Mouse (Mus musculus) cortical plate, adult 2 months (tissue): ENCODE measurements at regions not wholly inside any gene's neighbourhood (a gene's known extent, or its start where the extent isn't known, plus 50 kb on each side); places are given as distances from the start of the nearest gene placed in this dataset.

Experiments
- H3K27ac ChIP-seq: fragments of 200-500 bp; 2 replicates; pipeline ENCODE4 v1.5.1; 2012; ENCODE audit warnings: low read length, control low read depth, inconsistent platforms; ENCODE audit not compliant: insufficient read depth
- H3K4me1 ChIP-seq: fragments of 200-500 bp; 2 replicates; pipeline ENCODE4 v1.6.1; 2011; ENCODE audit warnings: low read length; ENCODE audit not compliant: control insufficient read depth, insufficient read depth
- H3K4me3 ChIP-seq: fragments of 200-500 bp; 2 replicates; pipeline ENCODE4 v1.5.1; 2011; ENCODE audit warnings: mild to moderate bottlenecking, low read length, control low read depth; ENCODE audit not compliant: insufficient read depth
- CTCF ChIP-seq: fragments of 200-500 bp; IDR thresholded peaks from 2 replicates; pipeline ENCODE4 v1.5.1; 2011; ENCODE audit warnings: mild to moderate bottlenecking, control low read depth, low read length; ENCODE audit not compliant: insufficient read depth; ENCODE audit errors: extremely low read depth
- POLR2A ChIP-seq: fragments of 200-500 bp; IDR thresholded peaks from 2 replicates; pipeline ENCODE4 v1.6.1; 2011; ENCODE audit warnings: mild to moderate bottlenecking, low read length, control low read depth; ENCODE audit not compliant: insufficient read depth; ENCODE audit errors: extremely low read depth

GRCm38 (mm10) chr10:97079575-97079974 is 399.8 kb upstream of the Dcn start:
- H3K27ac ChIP-seq = no peak overlapping the region
- TF ChIP-seq POLR2A (no peak), CTCF (no peak)
- no peak overlapping the region for H3K4me3 ChIP-seq
- no peaks in the 10 kb centered on the region for H3K4me1 ChIP-seq

- H3K27ac ChIP-seq = no peak overlapping the region
- TF ChIP-seq POLR2A (no peak), CTCF (no peak)
- H3K4me1 ChIP-seq = no peaks in the 10 kb centered on the region
- no peak overlapping the region for H3K4me3 ChIP-seq
Measured at GRCm38 (mm10) chr10:97087286-97087685, 392.1 kb upstream of the Dcn start.

- Histone ChIP-seq H3K4me3 (no peak overlapping the region), H3K4me1 (no peaks in the 10 kb centered on the region), H3K27ac (no peak overlapping the region)
- TF ChIP-seq CTCF (no peak), POLR2A (no peak)
Measured at GRCm38 (mm10) chr10:97090254-97090653, 389.2 kb upstream of the Dcn start.

- Histone ChIP-seq H3K4me3 (no peak overlapping the region), H3K27ac (no peak overlapping the region), H3K4me1 (no peaks in the 10 kb centered on the region)
- TF ChIP-seq POLR2A (no peak), CTCF (no peak)
Measured at GRCm38 (mm10) chr10:97093886-97094285, 385.5 kb upstream of the Dcn start.

GRCm38 (mm10) chr10:97114501-97114900 is 364.9 kb upstream of the Dcn start:
- Histone ChIP-seq H3K27ac (no peak overlapping the region), H3K4me3 (no peak overlapping the region), H3K4me1 (no peaks in the 10 kb centered on the region)
- TF ChIP-seq POLR2A (no peak), CTCF (no peak)

GRCm38 (mm10) chr10:97122693-97123092 is 356.7 kb upstream of the Dcn start:
- no peak for TF ChIP-seq CTCF
- TF ChIP-seq POLR2A = no peak
- Histone ChIP-seq H3K27ac (no peak overlapping the region), H3K4me3 (no peak overlapping the region), H3K4me1 (no peaks in the 10 kb centered on the region)

GRCm38 (mm10) chr10:97141561-97141960 is 337.8 kb upstream of the Dcn start:
- TF ChIP-seq POLR2A (no peak), CTCF (no peak)
- H3K27ac ChIP-seq = no peak overlapping the region
- H3K4me1 ChIP-seq = no peaks in the 10 kb centered on the region
- H3K4me3 ChIP-seq = no peak overlapping the region

- peak overlapping the region; percentile 0 for H3K27ac ChIP-seq
- H3K4me3 ChIP-seq = no peak overlapping the region
- TF ChIP-seq POLR2A (no peak), CTCF (no peak)
- H3K4me1 ChIP-seq = peaks cover 3% of the 10 kb centered on the region; the same call in 1 of the 2 replicates
Measured at GRCm38 (mm10) chr10:97158561-97159395, 320.6 kb upstream of the Dcn start.

- TF ChIP-seq POLR2A = no peak
- TF ChIP-seq CTCF = no peak
- H3K4me1 ChIP-seq = peaks cover 3% of the 10 kb centered on the region; the same call in 1 of the 2 replicates
- H3K27ac ChIP-seq = peak overlapping the region; percentile 0
Measured at GRCm38 (mm10) chr10:97159396-97159760, 320.0 kb upstream of the Dcn start.

More at GRCm38 (mm10) chr10:97159396-97159760, 320.0 kb upstream of the Dcn start:
- H3K4me3 ChIP-seq = no peak overlapping the region
